Mouse (Mus musculus) lung, embryonic 14.5 days (tissue): ENCODE measurements around the gene Rraga. TPM values are rescaled to one million over a fixed set of nuclear protein-coding genes. Genes with fewer than 3 reads are reported as not detected.
A peak's percentile ranks its signal among the peaks of the same experiment; 100 is the strongest.

ENCODE experiments used
- ATAC-seq: fragments of 200-750 bp; cut with Nextera tagmentation; 2 replicates; pipeline ENCODE4 v1.8.0; 2017; ENCODE audit warnings: mild to moderate bottlenecking, moderate TSS enrichment, moderate library complexity; ENCODE audit not compliant: insufficient read depth
- DNase-seq: peaks from one replicate; pipeline ENCODE4 v3.0.0-alpha.2; 2015
- H3K27ac ChIP-seq: fragments of 300-500 bp; sonication (generic); 2 replicates; pipeline ENCODE4 v1.5.1; 2014; ENCODE audit warnings: low read depth, mild to moderate bottlenecking, moderate library complexity
- H3K27me3 ChIP-seq: fragments of 300-500 bp; sonication (generic); 2 replicates; pipeline ENCODE4 v1.6.1; 2014; ENCODE audit warnings: low read length, control low read depth; ENCODE audit not compliant: insufficient read depth
- H3K36me3 ChIP-seq: fragments of 300-500 bp; sonication (generic); 2 replicates; pipeline ENCODE4 v1.6.1; 2014; ENCODE audit warnings: control low read depth; ENCODE audit not compliant: insufficient read depth
- H3K4me1 ChIP-seq: fragments of 300-500 bp; sonication (generic); 2 replicates; pipeline ENCODE4 v1.6.1; 2014; ENCODE audit warnings: antibody characterized with exemption, control low read depth; ENCODE audit not compliant: insufficient read depth
- H3K4me2 ChIP-seq: fragments of 300-500 bp; sonication (generic); 2 replicates; pipeline ENCODE4 v1.6.1; 2014; ENCODE audit warnings: mild to moderate bottlenecking
- H3K4me3 ChIP-seq: fragments of 300-500 bp; sonication (generic); 2 replicates; pipeline ENCODE4 v1.5.1; 2014; ENCODE audit warnings: low read depth, low read length
- H3K9ac ChIP-seq: fragments of 300-500 bp; sonication (generic); 2 replicates; pipeline ENCODE4 v1.6.1; 2014
- H3K9me3 ChIP-seq: fragments of 300-500 bp; sonication (generic); 2 replicates; pipeline ENCODE4 v1.6.1; 2016; ENCODE audit warnings: low read depth, low read length, control low read depth
- CTCF ChIP-seq: IDR thresholded peaks from 2 replicates; pipeline ENCODE4 v1.5.1; 2016; ENCODE audit warnings: antibody characterized with exemption, low read depth
- WGBS: fragments of 180-500 bp; shearing (Covaris S2); extraction: QIAGEN DNeasy Blood & Tissue Kit; methylation state at CpG from one replicate; pipeline ENCODE4 v1.1.7; 2014; 5-methylcytosine and 5-hydroxymethylcytosine counted together
- polyA plus RNA-seq: library from polyadenylated mRNA; unstranded; fragments of >200 nt; fragmentation: Nextera tagmentation; extraction: Ambion mirVana; gene quantifications from 2 replicates; pipeline ENCODE4 v1.2.1, GENCODE M21; 2014

Gene Rraga
- polyA plus RNA-seq, 1 experiment from 2014 or later = 90.5 TPM

DNA sequence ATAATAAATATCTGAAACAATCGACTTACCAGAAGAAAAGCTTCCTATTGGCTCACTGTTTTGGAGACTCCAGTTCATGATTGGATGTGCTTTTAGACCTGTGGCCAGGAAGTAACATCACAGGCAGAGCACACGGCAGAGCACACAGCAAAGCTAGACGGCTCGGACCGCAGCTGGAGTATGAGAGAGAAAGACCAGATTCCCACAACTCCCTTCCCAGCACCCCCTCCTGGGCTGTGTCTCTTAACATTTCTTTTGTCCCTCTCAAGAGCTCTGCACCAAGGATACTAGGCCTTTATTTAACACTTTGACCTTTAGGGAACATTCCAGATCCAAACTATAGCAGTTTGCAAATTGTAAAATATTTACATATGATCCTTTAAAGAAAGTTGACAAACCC lies 36.5 kb upstream of the Rraga start:
- H3K9me3 ChIP-seq = no peaks in the 10 kb centered on the region
- DNase-seq (no peak), ATAC-seq (no peak)
- WGBS = 93% methylated on average over 5 of the region's 5 CpGs
- H3K36me3 ChIP-seq = no peaks in the 10 kb centered on the region
- no peak for TF ChIP-seq CTCF
- H3K9ac ChIP-seq = no peak overlapping the region
- H3K27me3 ChIP-seq = no peaks in the 10 kb centered on the region
- H3K27ac ChIP-seq = no peak overlapping the region
- H3K4me3 ChIP-seq = no peak overlapping the region
- H3K4me1 ChIP-seq = no peaks in the 10 kb centered on the region
- H3K4me2 ChIP-seq = no peak overlapping the region

- Histone ChIP-seq H3K4me1 (no peaks in the 10 kb centered on the region), H3K27me3 (no peaks in the 10 kb centered on the region), H3K4me3 (no peak overlapping the region), H3K36me3 (no peaks in the 10 kb centered on the region), H3K4me2 (no peak overlapping the region), H3K27ac (no peak overlapping the region), H3K9ac (no peak overlapping the region), H3K9me3 (no peaks in the 10 kb centered on the region)
- 79% methylated on average over 1 of the region's 1 CpGs for WGBS
- ATAC-seq (no peak), DNase-seq (no peak)
- no peak for TF ChIP-seq CTCF
Observed at GRCm38 (mm10) chr4:86541573-86541972, 33.9 kb upstream of the Rraga start.

- DNase-seq = no peak
- no peak for TF ChIP-seq CTCF
- Histone ChIP-seq H3K36me3 (no peaks in the 10 kb centered on the region), H3K4me3 (no peak overlapping the region), H3K4me1 (no peaks in the 10 kb centered on the region), H3K27ac (no peak overlapping the region), H3K4me2 (no peak overlapping the region), H3K9ac (no peak overlapping the region), H3K9me3 (no peaks in the 10 kb centered on the region), H3K27me3 (no peaks in the 10 kb centered on the region)
- ATAC-seq = no peak
- WGBS = 80% methylated on average over 3 of the region's 3 CpGs
Observed at GRCm38 (mm10) chr4:86543999-86544398, 31.5 kb upstream of the Rraga start.

DNA sequence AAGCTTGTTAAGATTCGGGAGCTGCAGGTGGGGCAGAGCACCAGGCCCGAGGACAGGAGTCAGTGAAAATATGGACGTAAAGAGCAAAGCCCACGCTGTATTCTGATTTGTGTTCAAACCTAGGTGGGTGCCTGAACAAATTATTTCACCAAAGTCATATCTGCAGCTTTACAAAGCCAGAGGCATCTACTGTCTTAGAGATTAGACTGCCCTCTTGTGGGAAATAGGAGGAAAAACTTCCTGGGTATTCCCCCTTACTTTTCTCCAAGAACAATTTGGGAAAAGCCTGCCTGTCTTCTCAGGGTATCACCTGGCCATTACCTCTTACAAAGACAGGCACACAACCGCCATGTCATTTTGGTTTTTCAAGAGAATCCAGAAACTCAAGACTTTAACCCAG lies 29.9 kb upstream of the Rraga start:
- peak; percentile 74 for DNase-seq
- no peaks in the 10 kb centered on the region for H3K27me3 ChIP-seq
- no peaks in the 10 kb centered on the region for H3K4me1 ChIP-seq
- no peak overlapping the region for H3K4me3 ChIP-seq
- H3K9me3 ChIP-seq = no peaks in the 10 kb centered on the region
- no peak overlapping the region for H3K27ac ChIP-seq
- H3K4me2 ChIP-seq = no peak overlapping the region
- WGBS = 43% methylated on average over 5 of the region's 5 CpGs
- no peak overlapping the region for H3K9ac ChIP-seq
- TF ChIP-seq CTCF = peak; percentile 69
- H3K36me3 ChIP-seq = no peaks in the 10 kb centered on the region
- ATAC-seq = no peak

GRCm38 (mm10) chr4:86548332-86548731 lies 27.1 kb upstream of the Rraga start:
- H3K4me1 ChIP-seq = no peaks in the 10 kb centered on the region
- no peaks in the 10 kb centered on the region for H3K36me3 ChIP-seq
- no peak overlapping the region for H3K4me3 ChIP-seq
- H3K9ac ChIP-seq = no peak overlapping the region
- no peak for DNase-seq
- no peak overlapping the region for H3K4me2 ChIP-seq
- H3K9me3 ChIP-seq = no peaks in the 10 kb centered on the region
- WGBS = 79% methylated on average over 9 of the region's 9 CpGs
- no peak for ATAC-seq
- no peak overlapping the region for H3K27ac ChIP-seq
- no peak for TF ChIP-seq CTCF
- no peaks in the 10 kb centered on the region for H3K27me3 ChIP-seq

DNA sequence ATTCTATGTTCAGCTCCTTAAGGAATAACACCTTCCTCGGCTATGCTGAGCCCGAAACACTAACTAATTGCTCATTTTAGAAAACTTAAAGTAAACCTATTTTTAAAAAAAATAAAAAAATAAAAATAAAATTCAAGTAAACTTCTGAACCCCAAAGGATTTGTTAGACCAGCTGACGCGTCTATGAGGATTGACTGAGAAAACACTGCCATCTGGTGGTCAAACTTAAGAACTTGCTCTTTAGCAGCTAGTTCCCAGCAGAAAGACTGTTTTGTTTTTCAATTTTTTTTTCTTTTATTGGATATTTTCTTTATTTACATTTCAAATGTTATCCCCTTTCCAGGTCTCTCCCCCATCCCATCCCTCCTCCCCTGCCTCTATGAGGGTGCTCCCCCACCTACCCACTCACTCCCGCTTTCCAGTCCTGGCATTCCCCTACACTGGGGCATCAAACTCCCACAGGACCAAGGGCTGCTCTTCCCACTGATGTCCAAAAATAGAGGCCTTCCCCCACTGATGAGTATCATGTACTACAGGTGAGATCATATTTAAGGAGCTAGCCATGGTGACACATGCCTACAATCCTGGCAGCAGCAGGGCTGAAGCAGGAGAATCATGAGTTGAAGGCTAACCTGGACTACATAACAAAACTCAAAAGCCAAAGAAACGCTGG lies 20.3 kb upstream of the Rraga start:
- peak; percentile 76 for TF ChIP-seq CTCF
- DNase-seq (peak; percentile 88), ATAC-seq (peak; percentile 60; the same call in 1 of the 2 replicates)
- Histone ChIP-seq H3K36me3 (no peaks in the 10 kb centered on the region), H3K9ac (no peak overlapping the region), H3K9me3 (no peaks in the 10 kb centered on the region), H3K4me1 (no peaks in the 10 kb centered on the region), H3K4me3 (no peak overlapping the region), H3K27ac (no peak overlapping the region), H3K27me3 (no peaks in the 10 kb centered on the region), H3K4me2 (no peak overlapping the region)
- 23% methylated on average over 6 of the region's 6 CpGs for WGBS

DNA sequence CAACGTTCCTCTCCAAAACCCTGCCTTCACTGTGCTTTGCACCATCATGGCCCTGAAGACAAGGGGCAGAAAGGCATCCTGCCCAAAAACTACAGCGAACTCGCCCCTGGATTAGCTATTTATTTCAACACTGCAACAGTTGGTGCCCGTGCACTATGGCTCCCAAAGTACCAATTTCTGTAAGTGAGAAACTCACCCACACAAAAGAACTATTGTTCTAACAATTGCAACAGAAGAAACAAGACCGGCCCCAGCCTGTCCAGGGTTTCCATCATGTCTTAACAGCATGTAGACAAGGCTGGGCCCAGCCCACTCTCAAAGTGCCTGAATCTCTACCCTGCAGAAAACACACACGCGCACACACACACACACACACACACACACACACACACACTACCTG lies 18.1 kb upstream of the Rraga start:
- H3K27ac ChIP-seq = no peak overlapping the region
- TF ChIP-seq CTCF = no peak
- H3K9me3 ChIP-seq = no peaks in the 10 kb centered on the region
- no peak overlapping the region for H3K9ac ChIP-seq
- H3K4me1 ChIP-seq = no peaks in the 10 kb centered on the region
- 74% methylated on average over 7 of the region's 7 CpGs for WGBS
- H3K27me3 ChIP-seq = no peaks in the 10 kb centered on the region
- no peak overlapping the region for H3K4me2 ChIP-seq
- DNase-seq (no peak), ATAC-seq (no peak)
- H3K4me3 ChIP-seq = no peak overlapping the region
- H3K36me3 ChIP-seq = no peaks in the 10 kb centered on the region
